ENCODE assay signal across 20 mouse cellular contexts in genomic region chr14:60424174-60424573, GRCm38 (mm10). TPM values are rescaled to one million over a fixed set of nuclear protein-coding genes. Genes with fewer than 3 reads are reported as not detected.
"Had no signal": no experiment of that assay in that cellular context is flagged by ENCODE, and none has a peak within 500 bp of the region (broad histone marks: within the 10 kb centered on the region; RNA-seq: fewer than 3 reads in every experiment).

No protein-coding gene starts in this region.

- H3K27ac ChIP-seq: liver, embryonic 15.5 days; lung, embryonic 15.5 days; midbrain, embryonic 10.5 days; midbrain, embryonic 12.5 days; neural tube, embryonic 13.5 days; neural tube, embryonic 15.5 days had no signal

- H3K9me3 ChIP-seq: liver, embryonic 15.5 days; lung, embryonic 15.5 days; midbrain, embryonic 10.5 days; midbrain, embryonic 12.5 days; neural tube, embryonic 13.5 days; neural tube, embryonic 15.5 days had no signal

- ATAC-seq: liver, postnatal 0 days; lung, postnatal 0 days; midbrain, embryonic 16.5 days had no signal

- H3K4me3 ChIP-seq: liver, embryonic 15.5 days; lung, embryonic 15.5 days; midbrain, embryonic 10.5 days; midbrain, embryonic 12.5 days; myocyte; neural tube, embryonic 13.5 days; neural tube, embryonic 15.5 days had no signal

- H3K4me2 ChIP-seq: liver, embryonic 15.5 days; lung, embryonic 15.5 days; midbrain, embryonic 12.5 days; neural tube, embryonic 13.5 days; neural tube, embryonic 15.5 days had no signal

- DNase-seq: liver, postnatal 0 days; lung, adult 2 months; lung, postnatal 4 days; midbrain, embryonic 14.5 days; right cerebral cortex, postnatal 14 days; right cerebral cortex, postnatal 4 days; spleen, adult 18-20 months; thymus, adult 18-20 months; thymus, postnatal 14 days; thymus, postnatal 36 days had no signal

- H3K36me3 ChIP-seq: liver, embryonic 15.5 days; lung, embryonic 15.5 days; midbrain, embryonic 10.5 days; midbrain, embryonic 12.5 days; neural tube, embryonic 13.5 days; neural tube, embryonic 15.5 days had no signal

- H3K9ac ChIP-seq: liver, embryonic 15.5 days; liver, postnatal 0 days; lung, embryonic 15.5 days; midbrain, embryonic 12.5 days; neural tube, embryonic 13.5 days; neural tube, embryonic 15.5 days had no signal

- H3K27me3 ChIP-seq: liver, embryonic 15.5 days; lung, embryonic 15.5 days; neural tube, embryonic 13.5 days; neural tube, embryonic 15.5 days had no signal

- H3K4me1 ChIP-seq: liver, embryonic 15.5 days; lung, embryonic 15.5 days had no signal

RNA-seq across cellular contexts. Expression of gene Amer2, which starts 51.1 kb away (rescaled TPM):
- polyA plus RNA-seq: myocyte; small intestine, adult 2 months had no signal
